ENCODE assay signal across 9 mouse cellular contexts in the genomic region with DNA sequence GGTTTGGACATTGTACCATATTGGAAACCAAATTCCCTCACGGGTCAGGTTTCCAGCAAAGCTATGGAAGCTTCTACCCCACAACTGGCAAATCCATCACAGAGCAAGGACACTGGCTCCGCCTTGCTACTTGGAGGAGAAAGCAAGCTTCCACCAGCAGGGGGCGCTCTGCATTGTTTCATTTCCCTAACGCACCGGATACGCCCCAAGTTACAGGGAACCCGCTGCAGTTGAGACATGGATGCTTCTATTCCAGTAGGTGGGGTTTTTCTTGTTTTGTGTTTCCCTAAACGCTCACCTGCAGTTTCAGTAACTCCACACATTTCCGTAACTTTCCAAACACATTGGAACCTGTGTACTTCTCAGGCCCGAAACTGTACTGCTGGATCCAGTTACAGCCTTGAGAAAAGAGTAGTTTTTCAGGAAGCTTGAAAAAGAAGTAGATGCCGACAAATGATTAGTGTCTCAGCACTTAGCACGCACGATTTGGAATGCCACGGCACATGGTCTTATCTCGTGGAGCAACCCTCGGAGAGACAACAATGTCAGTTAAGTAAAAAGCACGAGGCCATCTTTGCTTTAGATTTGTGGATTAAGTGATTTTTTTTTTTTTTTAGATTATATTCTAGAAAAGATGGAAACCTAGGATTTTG. TPM values are rescaled to one million over a fixed set of nuclear protein-coding genes. Genes with fewer than 3 reads are reported as not detected.
DNase-seq lines count a peak whose midpoint lies in the region; ATAC-seq lines count a peak whose summit lies in the region.
"Had no signal": no experiment of that assay in that cellular context is flagged by ENCODE, and none has a peak within 500 bp of the region (broad histone marks: within the 10 kb centered on the region; RNA-seq: fewer than 3 reads in every experiment).

No protein-coding gene starts in this region.

- H3K36me3 ChIP-seq in intestine, embryonic 15.5 days = no peaks in the 10 kb centered on the region
- no peaks in the 10 kb centered on the region for H3K36me3 ChIP-seq in midbrain, embryonic 11.5 days (ENCODE audit: control insufficient read depth, insufficient read depth, low read length)

- H3K9me3 ChIP-seq in intestine, embryonic 15.5 days = no peaks in the 10 kb centered on the region
- H3K9me3 ChIP-seq in midbrain, embryonic 11.5 days (ENCODE audit: control insufficient read depth, low read length) = no peaks in the 10 kb centered on the region; the same call in 1 of the 2 replicates
- H3K9me3 ChIP-seq: stomach, embryonic 15.5 days had no signal

- no peak overlapping the region for H3K4me2 ChIP-seq in intestine, embryonic 15.5 days (replicated peaks)
- no peak overlapping the region for H3K4me2 ChIP-seq in midbrain, embryonic 11.5 days
- H3K4me2 ChIP-seq: stomach, embryonic 15.5 days had no signal

- ATAC-seq in common myeloid progenitor, adult 5-6 weeks (replicated peaks; ENCODE audit: low read depth, poor library complexity, severe bottlenecking) = peak; percentile 76
- peak; percentile 62 for ATAC-seq in intestine, embryonic 15.5 days
- peak; percentile 73 for ATAC-seq in midbrain, embryonic 11.5 days (ENCODE audit: low FRiP score)

- intact Hi-C loops in left cerebral cortex, postnatal 10 days (cut with DNase I) = loop anchor here (5.0 to 10.0 kb wide), 2 partner anchors 58 to 165 kb away; no protein-coding TSS in a partner anchor

- H3K4me3 ChIP-seq in intestine, embryonic 15.5 days (replicated peaks) = no peak overlapping the region
- H3K4me3 ChIP-seq in midbrain, embryonic 11.5 days (ENCODE audit: low read depth, low read length) = no peak overlapping the region
- H3K4me3 ChIP-seq: stomach, embryonic 15.5 days had no signal

- peak; percentile 84 to 95 for DNase-seq in adrenal gland, adult (ENCODE audit: inconsistent age in 2 of 2, low spot score in 1 of 2)
- DNase-seq in gastrocnemius, adult 8-10 months (ENCODE audit: low spot score in 2 of 2) = peak; percentile 68 to 72
- DNase-seq in left cerebral cortex, postnatal 10 days (ENCODE audit: extremely low spot score in 1 of 2, low spot score in 2 of 2) = peak; percentile 83 to 90
- DNase-seq in midbrain, embryonic 11.5 days (ENCODE audit: low spot score, missing footprints) = peak; percentile 98
- DNase-seq in right cerebral cortex, postnatal 4 days = peak; percentile 95
- DNase-seq in yolk sac, embryonic 10.5 days (ENCODE audit: low spot score) = peak; percentile 59

- H3K4me1 ChIP-seq in intestine, embryonic 15.5 days (replicated peaks) = no peaks in the 10 kb centered on the region
- H3K4me1 ChIP-seq in midbrain, embryonic 11.5 days (ENCODE audit: control insufficient read depth, insufficient read depth, low read length) = no peaks in the 10 kb centered on the region
- H3K4me1 ChIP-seq: stomach, embryonic 15.5 days had no signal

- no peaks in the 10 kb centered on the region for H3K27me3 ChIP-seq in intestine, embryonic 15.5 days (replicated peaks)
- no peaks in the 10 kb centered on the region for H3K27me3 ChIP-seq in midbrain, embryonic 11.5 days (ENCODE audit: control insufficient read depth, insufficient read depth, low read length)
- H3K27me3 ChIP-seq: stomach, embryonic 15.5 days had no signal

- H3K9ac ChIP-seq in intestine, embryonic 15.5 days = no peak overlapping the region
- H3K9ac ChIP-seq in midbrain, embryonic 11.5 days (ENCODE audit: low read length) = no peak overlapping the region
- H3K9ac ChIP-seq: stomach, embryonic 15.5 days had no signal

- 42% methylated on average over 17 of the region's 17 CpGs for WGBS in intestine, embryonic 15.5 days
- WGBS in midbrain, embryonic 11.5 days = 45% methylated on average over 17 of the region's 17 CpGs

- no peak overlapping the region for H3K27ac ChIP-seq in intestine, embryonic 15.5 days
- no peak overlapping the region for H3K27ac ChIP-seq in midbrain, embryonic 11.5 days (ENCODE audit: low read depth, low read length)
- H3K27ac ChIP-seq: stomach, embryonic 15.5 days had no signal

RNA-seq across cellular contexts. Expression of gene Otulinl, which starts 21.7 kb away (rescaled TPM):
- total RNA-seq in common myeloid progenitor, adult 5-6 weeks (2017) = 18.7 and 19.6 TPM in 2 replicates
- total RNA-seq in gastrocnemius, adult 8-10 months (2022) = under 1 TPM; 0.22 to 0.59 (median 0.36) TPM
- polyA plus RNA-seq in intestine, embryonic 15.5 days (2015; fragmentation: Nextera tagmentation; extraction: Ambion mirVana) = 10.9 and 11.4 TPM in 2 replicates
- total RNA-seq in left cerebral cortex, postnatal 10 days (2021) = 10 to 100 TPM; 26.2 to 26.5 TPM
- polyA plus RNA-seq in midbrain, embryonic 11.5 days (2014; fragmentation: Nextera tagmentation; extraction: Ambion mirVana) = 6.1 and 7.5 TPM in 2 replicates

RNA-seq across cellular contexts. Expression of gene Otulin, which starts 29.2 kb away (rescaled TPM):
- total RNA-seq in common myeloid progenitor, adult 5-6 weeks (2017) = 30.4 and 37.0 TPM in 2 replicates
- 10 to 100 TPM; 17.6 to 22.3 (median 20.1) TPM for total RNA-seq in gastrocnemius, adult 8-10 months (2022)
- 31.3 and 32.8 TPM in 2 replicates for polyA plus RNA-seq in intestine, embryonic 15.5 days (2015; fragmentation: Nextera tagmentation; extraction: Ambion mirVana)
- 10 to 100 TPM; 22.8 to 28.6 TPM for total RNA-seq in left cerebral cortex, postnatal 10 days (2021)
- 33.3 and 34.0 TPM in 2 replicates for polyA plus RNA-seq in midbrain, embryonic 11.5 days (2014; fragmentation: Nextera tagmentation; extraction: Ambion mirVana)

Comparison
In these comparisons a context has a peak if more than half of its experiments do, and no peak if none do; other contexts are left out.
1. RNA of gene Otulinl, which starts 21.7 kb away (total RNA-seq): 26.2 to 26.5 TPM in left cerebral cortex, postnatal 10 days and 18.7 to 19.6 TPM in common myeloid progenitor, adult 5-6 weeks; 0.22 to 0.59 TPM in gastrocnemius, adult 8-10 months; every median in the first group is over 10 times any median in the second.
2. Peak in every context shown above with its lines, with median percentiles within 50 percentile points of each other: DNase-seq and ATAC-seq.